Mouse (Mus musculus) hindbrain, embryonic 16.5 days (tissue): ENCODE measurements at regions not wholly inside any gene's neighbourhood (a gene's known extent, or its start where the extent isn't known, plus 50 kb on each side); places are given as distances from the start of the nearest gene placed in this dataset.

ENCODE experiments used
- ATAC-seq: fragments of 200-750 bp; cut with Nextera tagmentation; 2 replicates; pipeline ENCODE4 v1.8.0; 2017; ENCODE audit warnings: moderate TSS enrichment, moderate library complexity
- H3K27ac ChIP-seq: fragments of 300-500 bp; sonication (generic); 2 replicates; pipeline ENCODE4 v1.5.1; 2014; ENCODE audit warnings: low read depth, mild to moderate bottlenecking, control low read depth, low read length, moderate library complexity
- H3K27me3 ChIP-seq: fragments of 300-500 bp; sonication (generic); replicated peaks from 2 replicates; pipeline ENCODE4 v1.6.1; 2014; ENCODE audit warnings: low read length; ENCODE audit not compliant: control insufficient read depth, insufficient read depth
- H3K36me3 ChIP-seq: fragments of 300-500 bp; sonication (generic); 2 replicates; pipeline ENCODE4 v1.6.1; 2014; ENCODE audit warnings: mild to moderate bottlenecking, low read length, moderate library complexity, mixed read lengths; ENCODE audit not compliant: control insufficient read depth, insufficient read depth
- H3K4me1 ChIP-seq: fragments of 300-500 bp; sonication (generic); 2 replicates; pipeline ENCODE4 v1.6.1; 2014; ENCODE audit warnings: low read depth, low read length; ENCODE audit not compliant: control insufficient read depth, insufficient read depth
- H3K4me2 ChIP-seq: fragments of 300-500 bp; sonication (generic); 2 replicates; pipeline ENCODE4 v1.6.1; 2014; ENCODE audit warnings: mild to moderate bottlenecking, low read length, control low read depth, moderate library complexity
- H3K4me3 ChIP-seq: fragments of 300-500 bp; sonication (generic); 2 replicates; pipeline ENCODE4 v1.5.1; 2014; ENCODE audit warnings: mild to moderate bottlenecking, low read length, control low read depth, moderate library complexity
- H3K9ac ChIP-seq: fragments of 300-500 bp; sonication (generic); 2 replicates; pipeline ENCODE4 v1.6.1; 2014; ENCODE audit warnings: low read depth, mild to moderate bottlenecking, control low read depth, low read length, moderate library complexity
- H3K9me3 ChIP-seq: fragments of 300-500 bp; sonication (generic); 2 replicates; pipeline ENCODE4 v1.6.1; 2014; ENCODE audit warnings: mild to moderate bottlenecking, low read length, moderate library complexity; ENCODE audit not compliant: control insufficient read depth
- WGBS: fragments of 180-500 bp; shearing (Covaris S2); extraction: QIAGEN DNeasy Blood & Tissue Kit; methylation state at CpG from one replicate; pipeline ENCODE4 v1.1.7; 2014; 5-methylcytosine and 5-hydroxymethylcytosine counted together

DNA sequence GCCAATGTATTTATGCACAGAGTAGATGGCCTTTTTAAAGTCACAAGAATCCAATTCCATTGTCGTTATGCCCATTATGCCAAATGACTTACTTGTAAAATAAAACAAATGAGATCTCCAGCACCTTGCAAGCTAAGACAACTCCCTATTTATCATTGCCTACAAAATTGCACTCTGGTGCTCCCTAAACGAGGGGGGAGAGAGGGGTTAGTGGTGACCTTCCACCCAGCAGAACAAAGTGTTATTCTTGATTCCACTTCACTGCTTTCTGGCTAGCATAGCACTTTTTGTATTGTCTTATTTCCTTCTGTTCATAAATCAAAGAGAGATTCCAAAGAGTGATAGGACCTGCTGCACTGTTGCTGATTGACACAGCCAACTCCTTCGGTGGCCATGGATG lies 300.6 kb downstream of the Hdgfl1 start:
- Histone ChIP-seq H3K4me1 (no peaks in the 10 kb centered on the region), H3K9me3 (no peaks in the 10 kb centered on the region), H3K9ac (no peak overlapping the region), H3K4me3 (no peak overlapping the region), H3K4me2 (no peak overlapping the region), H3K27ac (no peak overlapping the region), H3K36me3 (no peaks in the 10 kb centered on the region), H3K27me3 (no peaks in the 10 kb centered on the region)
- 31% methylated on average over 3 of the region's 3 CpGs for WGBS
- no peak for ATAC-seq

DNA sequence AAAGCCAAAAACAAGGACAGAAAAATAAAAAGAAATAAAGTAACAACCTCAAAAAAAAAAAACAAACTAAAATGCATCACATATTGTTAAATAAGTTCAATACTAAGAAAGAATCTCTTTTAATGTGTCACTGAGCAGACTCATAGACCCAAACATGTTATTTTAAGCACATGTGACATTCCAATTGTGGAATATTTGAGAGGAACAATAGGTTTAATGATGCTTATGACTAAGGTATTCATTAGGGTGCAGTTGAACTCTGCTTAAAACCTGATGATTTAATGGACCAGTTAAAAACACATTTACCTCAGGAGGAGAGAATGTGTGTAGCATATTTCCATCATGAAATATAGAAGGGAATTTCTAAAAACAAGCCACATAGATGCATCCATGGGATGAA lies 302.4 kb downstream of the Hdgfl1 start:
- Histone ChIP-seq H3K27ac (no peak overlapping the region), H3K4me3 (no peak overlapping the region), H3K36me3 (no peaks in the 10 kb centered on the region), H3K27me3 (no peaks in the 10 kb centered on the region), H3K9ac (no peak overlapping the region), H3K4me2 (no peak overlapping the region), H3K9me3 (no peaks in the 10 kb centered on the region), H3K4me1 (no peaks in the 10 kb centered on the region)
- ATAC-seq = no peak

DNA sequence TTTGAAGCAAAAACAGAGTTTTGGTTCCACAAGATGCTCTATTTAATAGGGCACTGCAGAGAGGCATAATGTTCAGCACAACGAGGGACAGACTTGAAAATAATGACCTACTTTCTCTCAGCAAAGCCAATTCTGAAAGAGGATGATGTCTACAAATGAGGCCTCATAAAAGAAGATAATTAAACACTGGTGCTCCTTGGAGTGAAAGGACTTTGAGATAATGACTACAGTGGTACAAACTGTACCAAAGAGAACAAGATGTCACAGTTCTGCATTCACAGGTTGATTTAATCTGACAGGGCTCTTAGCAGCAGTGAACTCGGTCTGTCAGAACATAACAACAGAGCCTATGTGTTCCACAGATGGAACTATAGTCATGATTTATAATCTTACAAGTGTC lies 305.4 kb downstream of the Hdgfl1 start:
- Histone ChIP-seq H3K27ac (no peak overlapping the region), H3K36me3 (no peaks in the 10 kb centered on the region), H3K4me1 (no peaks in the 10 kb centered on the region), H3K9me3 (no peaks in the 10 kb centered on the region), H3K9ac (no peak overlapping the region), H3K4me3 (no peak overlapping the region), H3K27me3 (no peaks in the 10 kb centered on the region), H3K4me2 (no peak overlapping the region)
- WGBS = 48% methylated on average over 2 of the region's 2 CpGs
- peak; percentile 68; the same call in 1 of the 2 replicates for ATAC-seq

DNA sequence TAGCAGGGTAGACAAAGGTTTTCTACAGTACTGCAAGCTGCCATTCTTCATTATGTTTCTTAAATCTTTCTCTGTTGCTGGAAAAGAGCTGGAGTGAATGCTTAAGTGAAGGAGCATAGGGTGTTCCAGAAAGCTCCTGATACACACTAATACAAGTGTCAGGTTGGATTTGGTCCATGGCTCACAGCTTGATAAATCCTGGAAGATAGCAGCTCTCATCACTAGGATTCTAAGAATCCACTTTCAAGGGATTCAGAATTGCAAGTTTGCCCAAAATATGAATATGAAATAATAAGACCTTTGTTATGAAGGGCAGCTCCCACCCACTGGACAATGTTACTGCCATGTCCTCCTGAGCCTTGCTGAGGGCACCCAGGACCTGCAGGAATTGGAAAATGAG lies 305.9 kb downstream of the Hdgfl1 start:
- Histone ChIP-seq H3K27ac (no peak overlapping the region), H3K36me3 (no peaks in the 10 kb centered on the region)

DNA sequence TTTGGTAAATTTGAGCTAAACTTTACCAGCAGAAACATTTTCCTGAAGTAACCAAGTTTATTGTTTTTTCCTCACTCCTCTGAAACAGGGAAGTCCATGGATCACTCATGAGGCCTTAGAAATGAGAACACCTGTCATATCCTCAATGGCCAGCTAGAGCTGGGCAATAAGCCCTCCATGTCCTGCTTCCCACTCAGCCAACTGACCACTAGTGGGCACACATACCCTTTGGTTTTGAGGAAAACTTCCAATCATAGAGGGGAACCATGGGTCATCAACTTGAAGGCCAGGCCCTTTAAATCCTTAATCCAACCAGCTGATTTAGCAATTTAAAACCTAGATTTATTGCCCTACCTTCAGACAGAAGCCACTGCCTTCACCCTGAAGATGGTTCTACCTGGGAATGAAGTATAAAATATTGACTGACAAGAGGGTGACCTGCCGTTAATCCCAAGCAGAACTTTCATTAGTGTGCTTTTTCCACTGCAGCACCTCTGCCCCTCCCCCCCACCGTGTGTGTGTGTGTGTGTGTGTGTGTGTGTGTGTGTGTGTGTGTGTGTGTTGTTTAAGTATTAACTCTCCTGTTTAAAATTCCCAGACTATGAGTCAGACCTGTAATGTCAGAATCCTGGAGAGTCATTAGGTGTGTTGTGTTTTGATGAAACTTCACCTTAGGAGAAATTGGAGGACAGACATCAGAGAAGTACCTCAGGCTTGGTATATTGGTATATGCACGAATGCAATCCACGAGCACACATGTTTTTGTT lies 312.3 kb downstream of the Hdgfl1 start:
- no peaks in the 10 kb centered on the region for H3K4me1 ChIP-seq
- WGBS = 85% methylated on average over 4 of the region's 4 CpGs
- no peak for ATAC-seq
- no peak overlapping the region for H3K4me2 ChIP-seq
- no peak overlapping the region for H3K27ac ChIP-seq
- no peak overlapping the region for H3K4me3 ChIP-seq
- no peaks in the 10 kb centered on the region for H3K27me3 ChIP-seq
- H3K36me3 ChIP-seq = no peaks in the 10 kb centered on the region
- H3K9me3 ChIP-seq = no peaks in the 10 kb centered on the region
- H3K9ac ChIP-seq = no peak overlapping the region

More for the DNA sequence above, 305.9 kb downstream of the Hdgfl1 start:
- no peak for ATAC-seq
- H3K4me3 ChIP-seq = no peak overlapping the region
- H3K9me3 ChIP-seq = no peaks in the 10 kb centered on the region
- H3K4me2 ChIP-seq = no peak overlapping the region
- H3K27me3 ChIP-seq = no peaks in the 10 kb centered on the region
- H3K4me1 ChIP-seq = no peaks in the 10 kb centered on the region
- no peak overlapping the region for H3K9ac ChIP-seq

DNA sequence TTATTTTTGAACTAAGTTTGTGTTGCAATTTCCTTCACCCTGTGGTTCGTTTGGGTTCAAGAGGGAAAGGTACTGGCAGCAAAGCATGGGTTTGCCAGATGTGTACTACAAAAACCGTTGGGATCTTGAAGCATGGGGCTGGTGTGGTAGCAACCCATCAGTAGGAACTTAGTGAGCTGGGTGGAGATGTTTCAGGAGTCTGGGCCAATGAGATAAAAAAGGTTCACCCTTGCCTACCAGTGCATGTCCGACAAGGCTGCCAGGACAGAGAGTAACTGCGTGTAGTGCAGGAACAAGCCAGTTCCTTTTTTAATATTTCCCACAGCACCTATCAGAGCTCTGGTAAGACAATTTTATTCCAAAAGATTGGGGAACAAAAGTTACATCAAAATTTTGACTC lies 343.3 kb downstream of the Hdgfl1 start:
- Histone ChIP-seq H3K4me2 (no peak overlapping the region), H3K36me3 (no peaks in the 10 kb centered on the region), H3K9me3 (no peaks in the 10 kb centered on the region), H3K4me3 (no peak overlapping the region), H3K27ac (no peak overlapping the region), H3K4me1 (no peaks in the 10 kb centered on the region), H3K27me3 (no peaks in the 10 kb centered on the region), H3K9ac (no peak overlapping the region)
- WGBS = 85% methylated on average over 4 of the region's 4 CpGs
- no peak for ATAC-seq

DNA sequence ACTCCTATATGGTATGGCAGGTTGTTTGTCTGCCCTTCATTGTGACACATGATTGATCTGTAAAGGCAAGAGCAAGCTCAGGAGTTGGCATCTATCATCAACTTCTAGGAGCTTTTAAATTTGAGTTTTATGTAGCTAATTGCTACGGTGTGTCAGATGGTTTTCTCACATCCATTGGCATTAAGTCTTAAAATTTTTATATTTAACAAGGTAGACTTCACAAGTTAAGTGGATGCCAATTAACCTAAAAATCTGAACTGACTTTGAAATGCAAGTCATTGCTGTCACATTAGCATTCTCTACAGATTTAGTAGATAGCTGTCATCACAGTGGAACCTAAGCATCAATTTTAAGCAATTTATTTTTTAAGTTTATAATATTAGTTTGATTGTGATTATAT lies 345.5 kb downstream of the Hdgfl1 start:
- Histone ChIP-seq H3K4me2 (no peak overlapping the region), H3K9me3 (no peaks in the 10 kb centered on the region), H3K27me3 (no peaks in the 10 kb centered on the region), H3K4me3 (no peak overlapping the region), H3K27ac (no peak overlapping the region), H3K36me3 (no peaks in the 10 kb centered on the region), H3K4me1 (no peaks in the 10 kb centered on the region), H3K9ac (no peak overlapping the region)
- 95% methylated on average over 1 of the region's 1 CpGs for WGBS
- no peak for ATAC-seq

DNA sequence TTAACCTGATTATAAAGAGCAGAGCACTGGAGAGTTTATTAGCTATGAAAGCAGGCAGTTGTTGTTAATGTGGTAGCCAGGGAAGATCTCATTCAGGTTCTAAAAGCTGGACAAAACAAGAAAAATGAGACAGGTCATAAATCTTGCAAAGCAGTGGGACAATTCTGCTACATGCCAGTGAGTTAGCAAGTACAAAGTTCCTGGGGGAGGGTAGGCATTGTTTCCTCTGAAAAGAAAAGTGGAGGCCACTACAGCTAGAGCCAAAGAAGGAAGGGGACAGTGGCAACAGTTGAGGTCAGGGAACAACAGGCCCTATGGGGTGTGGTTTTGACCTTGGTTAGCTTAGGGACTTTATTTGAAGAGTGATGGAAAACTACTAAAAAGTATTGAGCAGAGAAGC lies 364.2 kb downstream of the Hdgfl1 start:
- H3K9me3 ChIP-seq = no peaks in the 10 kb centered on the region
- no peaks in the 10 kb centered on the region for H3K4me1 ChIP-seq
- no peak for ATAC-seq
- H3K9ac ChIP-seq = no peak overlapping the region
- no peak overlapping the region for H3K4me3 ChIP-seq
- no peaks in the 10 kb centered on the region for H3K36me3 ChIP-seq
- no peaks in the 10 kb centered on the region for H3K27me3 ChIP-seq
- H3K4me2 ChIP-seq = no peak overlapping the region
- H3K27ac ChIP-seq = no peak overlapping the region

DNA sequence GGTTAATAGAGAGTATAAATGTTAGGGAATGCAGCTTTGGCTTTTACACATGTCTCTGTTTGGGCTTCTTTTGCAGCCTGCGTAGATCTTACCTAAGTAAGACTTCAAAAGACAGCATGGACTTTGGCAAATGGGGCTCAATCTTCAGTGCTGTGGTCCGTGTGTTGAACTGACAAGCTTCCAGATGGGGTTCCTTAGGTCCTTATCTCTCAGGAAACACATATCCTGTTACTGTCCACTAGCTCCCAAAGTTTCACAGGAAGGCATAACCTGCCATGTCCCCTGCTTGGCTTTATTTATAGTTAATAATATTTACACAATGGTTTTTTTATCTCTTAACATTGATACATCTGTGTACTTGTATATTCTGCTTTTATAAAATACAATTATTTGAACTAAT lies 365.3 kb downstream of the Hdgfl1 start:
- no peak overlapping the region for H3K27ac ChIP-seq
- H3K27me3 ChIP-seq = no peaks in the 10 kb centered on the region
- ATAC-seq = no peak
- no peaks in the 10 kb centered on the region for H3K9me3 ChIP-seq
- no peaks in the 10 kb centered on the region for H3K4me1 ChIP-seq
- no peak overlapping the region for H3K9ac ChIP-seq
- no peaks in the 10 kb centered on the region for H3K36me3 ChIP-seq
- WGBS = 79% methylated on average over 2 of the region's 2 CpGs
- no peak overlapping the region for H3K4me3 ChIP-seq
- no peak overlapping the region for H3K4me2 ChIP-seq
